Mouse (Mus musculus) erythroblast, embryonic 14.5 days (primary cell): ENCODE measurements around the gene 2810459M11Rik.

Experiments
- GATA1 ChIP-seq: IDR thresholded peaks from 2 replicates; pipeline ENCODE4 v1.6.1; 2012; ENCODE audit warnings: low read length, inconsistent platforms, mixed read lengths
- TAL1 ChIP-seq: IDR thresholded peaks from 3 replicates; pipeline ENCODE4 v1.6.1; 2012; ENCODE audit warnings: low read length, inconsistent platforms, mixed read lengths

GRCm38 (mm10) chr1:86006040-86006439, 39.6 kb upstream of the 2810459M11Rik start:
- TF ChIP-seq GATA1 (no peak), TAL1 (no peak)
